Mouse (Mus musculus) thymus, adult 2 months (tissue): ENCODE measurements around the gene Hist1h2aa.

Experiments
- CTCF ChIP-seq: fragments of 200-500 bp; IDR thresholded peaks from 2 replicates; pipeline ENCODE4 v1.5.1; 2012; ENCODE audit warnings: mild to moderate bottlenecking, control low read depth, low read length, moderate library complexity, borderline replicate concordance; ENCODE audit not compliant: control insufficient read depth, poor library complexity, insufficient read depth; ENCODE audit errors: extremely low read depth
- POLR2A ChIP-seq: fragments of 200-500 bp; IDR thresholded peaks from 2 replicates; pipeline ENCODE4 v1.6.1; 2012; ENCODE audit warnings: mild to moderate bottlenecking, low read length, control low read depth, moderate library complexity; ENCODE audit not compliant: control insufficient read depth, poor library complexity, insufficient read depth; ENCODE audit errors: extremely low read depth

GRCm38 (mm10) chr13:23889011-23889605 is 45.2 kb upstream of the Hist1h2aa start:
- no peak for TF ChIP-seq CTCF
- TF ChIP-seq POLR2A: no peak
